Mouse (Mus musculus): Measurements from ENCODE around the gene Dner. TPM values are rescaled to one million over a fixed set of nuclear protein-coding genes. Genes with fewer than 3 reads are reported as not detected.

The Dner gene
- polyA plus RNA-seq, 1 experiment from 2014 or later = 28.5 TPM

- Histone ChIP-seq H3K4me3 (ENCODE audit: low read depth, low read length) (no peak overlapping the region), H3K9ac (ENCODE audit: low read length) (no peak overlapping the region), H3K27me3 (ENCODE audit: control insufficient read depth, insufficient read depth, low read length) (no peaks in the 10 kb centered on the region), H3K4me1 (replicated peaks; ENCODE audit: control insufficient read depth, insufficient read depth, low read length) (no peaks in the 10 kb centered on the region), H3K4me2 (ENCODE audit: low read depth, low read length, severe bottlenecking) (no peak overlapping the region), H3K27ac (ENCODE audit: low read depth, low read length) (no peak overlapping the region), H3K36me3 (ENCODE audit: control insufficient read depth, insufficient read depth, low read length) (no peaks in the 10 kb centered on the region), H3K9me3 (ENCODE audit: control insufficient read depth, low read length) (no peaks in the 10 kb centered on the region)
- DNase-seq (ENCODE audit: low spot score) (no peak), ATAC-seq (replicated peaks; ENCODE audit: low FRiP score) (no peak)
- WGBS = 81% methylated on average over 2 of the region's 2 CpGs
Measured at GRCm38 (mm10) chr1:84472260-84472659, 223.8 kb downstream of the Dner start.

GRCm38 (mm10) chr1:84470342-84470741 is 225.7 kb downstream of the Dner start:
- Histone ChIP-seq H3K4me1 (replicated peaks; ENCODE audit: control insufficient read depth, insufficient read depth, low read length) (no peaks in the 10 kb centered on the region), H3K4me3 (ENCODE audit: low read depth, low read length) (no peak overlapping the region), H3K9ac (ENCODE audit: low read length) (no peak overlapping the region), H3K27ac (ENCODE audit: low read depth, low read length) (no peak overlapping the region), H3K9me3 (ENCODE audit: control insufficient read depth, low read length) (no peaks in the 10 kb centered on the region), H3K36me3 (ENCODE audit: control insufficient read depth, insufficient read depth, low read length) (no peaks in the 10 kb centered on the region), H3K27me3 (ENCODE audit: control insufficient read depth, insufficient read depth, low read length) (no peaks in the 10 kb centered on the region), H3K4me2 (ENCODE audit: low read depth, low read length, severe bottlenecking) (no peak overlapping the region)
- peak; percentile 51 for DNase-seq (ENCODE audit: low spot score)
- 68% methylated on average over 4 of the region's 4 CpGs for WGBS
- ATAC-seq (replicated peaks; ENCODE audit: low FRiP score) = no peak

GRCm38 (mm10) chr1:84467664-84468063 is 228.4 kb downstream of the Dner start:
- no peak for DNase-seq (ENCODE audit: low spot score)
- ATAC-seq (replicated peaks; ENCODE audit: low FRiP score) = no peak
- H3K4me2 ChIP-seq (ENCODE audit: low read depth, low read length, severe bottlenecking) = no peak overlapping the region
- no peaks in the 10 kb centered on the region for H3K4me1 ChIP-seq (replicated peaks; ENCODE audit: control insufficient read depth, insufficient read depth, low read length)
- H3K27me3 ChIP-seq (ENCODE audit: control insufficient read depth, insufficient read depth, low read length) = no peaks in the 10 kb centered on the region
- no peaks in the 10 kb centered on the region for H3K9me3 ChIP-seq (ENCODE audit: control insufficient read depth, low read length)
- WGBS = 86% methylated on average over 3 of the region's 3 CpGs
- H3K4me3 ChIP-seq (ENCODE audit: low read depth, low read length) = no peak overlapping the region
- H3K36me3 ChIP-seq (ENCODE audit: control insufficient read depth, insufficient read depth, low read length) = no peaks in the 10 kb centered on the region
- no peak overlapping the region for H3K9ac ChIP-seq (ENCODE audit: low read length)
- no peak overlapping the region for H3K27ac ChIP-seq (ENCODE audit: low read depth, low read length)

- Histone ChIP-seq H3K36me3 (ENCODE audit: control insufficient read depth, insufficient read depth, low read length) (no peaks in the 10 kb centered on the region), H3K4me3 (ENCODE audit: low read depth, low read length) (no peak overlapping the region), H3K4me2 (ENCODE audit: low read depth, low read length, severe bottlenecking) (no peak overlapping the region), H3K4me1 (replicated peaks; ENCODE audit: control insufficient read depth, insufficient read depth, low read length) (no peaks in the 10 kb centered on the region), H3K9ac (ENCODE audit: low read length) (no peak overlapping the region), H3K27ac (ENCODE audit: low read depth, low read length) (no peak overlapping the region), H3K9me3 (ENCODE audit: control insufficient read depth, low read length) (no peaks in the 10 kb centered on the region), H3K27me3 (ENCODE audit: control insufficient read depth, insufficient read depth, low read length) (no peaks in the 10 kb centered on the region)
- DNase-seq (ENCODE audit: low spot score) (no peak), ATAC-seq (replicated peaks; ENCODE audit: low FRiP score) (no peak)
- 91% methylated on average over 3 of the region's 3 CpGs for WGBS
Measured at GRCm38 (mm10) chr1:84464761-84465160, 231.3 kb downstream of the Dner start.

- H3K27ac ChIP-seq (ENCODE audit: low read depth, low read length) = no peak overlapping the region
- H3K4me2 ChIP-seq (ENCODE audit: low read depth, low read length, severe bottlenecking) = no peak overlapping the region
- H3K9ac ChIP-seq (ENCODE audit: low read length) = no peak overlapping the region
- 93% methylated on average over 5 of the region's 5 CpGs for WGBS
- no peaks in the 10 kb centered on the region for H3K4me1 ChIP-seq (replicated peaks; ENCODE audit: control insufficient read depth, insufficient read depth, low read length)
- H3K27me3 ChIP-seq (ENCODE audit: control insufficient read depth, insufficient read depth, low read length) = no peaks in the 10 kb centered on the region
- no peaks in the 10 kb centered on the region for H3K9me3 ChIP-seq (ENCODE audit: control insufficient read depth, low read length)
- no peak for ATAC-seq (replicated peaks; ENCODE audit: low FRiP score)
- no peak for DNase-seq (ENCODE audit: low spot score)
- H3K4me3 ChIP-seq (ENCODE audit: low read depth, low read length) = no peak overlapping the region
- no peaks in the 10 kb centered on the region for H3K36me3 ChIP-seq (ENCODE audit: control insufficient read depth, insufficient read depth, low read length)
Measured at GRCm38 (mm10) chr1:84463976-84464662, 231.9 kb downstream of the Dner start.

GRCm38 (mm10) chr1:84449566-84450278 is 246.3 kb downstream of the Dner start:
- no peaks in the 10 kb centered on the region for H3K27me3 ChIP-seq (ENCODE audit: control insufficient read depth, insufficient read depth, low read length)
- no peak for DNase-seq (ENCODE audit: low spot score)
- H3K9me3 ChIP-seq (ENCODE audit: control insufficient read depth, low read length) = no peaks in the 10 kb centered on the region
- 84% methylated on average over 10 of the region's 10 CpGs for WGBS
- H3K4me3 ChIP-seq (ENCODE audit: low read depth, low read length) = no peak overlapping the region
- no peaks in the 10 kb centered on the region for H3K4me1 ChIP-seq (replicated peaks; ENCODE audit: control insufficient read depth, insufficient read depth, low read length)
- no peak overlapping the region for H3K27ac ChIP-seq (ENCODE audit: low read depth, low read length)
- H3K4me2 ChIP-seq (ENCODE audit: low read depth, low read length, severe bottlenecking) = no peak overlapping the region
- no peaks in the 10 kb centered on the region for H3K36me3 ChIP-seq (ENCODE audit: control insufficient read depth, insufficient read depth, low read length)
- ATAC-seq (replicated peaks; ENCODE audit: low FRiP score) = no peak
- H3K9ac ChIP-seq (ENCODE audit: low read length) = no peak overlapping the region

GRCm38 (mm10) chr1:84443640-84444039 is 252.4 kb downstream of the Dner start:
- Histone ChIP-seq H3K9ac (ENCODE audit: low read length) (no peak overlapping the region), H3K36me3 (ENCODE audit: control insufficient read depth, insufficient read depth, low read length) (no peaks in the 10 kb centered on the region), H3K27ac (ENCODE audit: low read depth, low read length) (no peak overlapping the region), H3K4me2 (ENCODE audit: low read depth, low read length, severe bottlenecking) (no peak overlapping the region), H3K27me3 (ENCODE audit: control insufficient read depth, insufficient read depth, low read length) (no peaks in the 10 kb centered on the region), H3K4me1 (replicated peaks; ENCODE audit: control insufficient read depth, insufficient read depth, low read length) (no peaks in the 10 kb centered on the region), H3K4me3 (ENCODE audit: low read depth, low read length) (no peak overlapping the region), H3K9me3 (ENCODE audit: control insufficient read depth, low read length) (no peaks in the 10 kb centered on the region)
- no peak for ATAC-seq (replicated peaks; ENCODE audit: low FRiP score)
- 72% methylated on average over 3 of the region's 3 CpGs for WGBS
- no peak for DNase-seq (ENCODE audit: low spot score)

GRCm38 (mm10) chr1:84443050-84443449 is 253.0 kb downstream of the Dner start:
- WGBS = 88% methylated on average over 5 of the region's 5 CpGs
- no peaks in the 10 kb centered on the region for H3K4me1 ChIP-seq (replicated peaks; ENCODE audit: control insufficient read depth, insufficient read depth, low read length)
- no peak for ATAC-seq (replicated peaks; ENCODE audit: low FRiP score)

GRCm38 (mm10) chr1:84441419-84441818 is 254.6 kb downstream of the Dner start:
- Histone ChIP-seq H3K9me3 (ENCODE audit: control insufficient read depth, low read length) (no peaks in the 10 kb centered on the region), H3K9ac (ENCODE audit: low read length) (no peak overlapping the region), H3K4me3 (ENCODE audit: low read depth, low read length) (no peak overlapping the region), H3K4me1 (replicated peaks; ENCODE audit: control insufficient read depth, insufficient read depth, low read length) (no peaks in the 10 kb centered on the region), H3K27ac (ENCODE audit: low read depth, low read length) (no peak overlapping the region), H3K4me2 (ENCODE audit: low read depth, low read length, severe bottlenecking) (no peak overlapping the region), H3K27me3 (ENCODE audit: control insufficient read depth, insufficient read depth, low read length) (no peaks in the 10 kb centered on the region), H3K36me3 (ENCODE audit: control insufficient read depth, insufficient read depth, low read length) (no peaks in the 10 kb centered on the region)
- DNase-seq (ENCODE audit: low spot score) (no peak), ATAC-seq (replicated peaks; ENCODE audit: low FRiP score) (no peak)
- 92% methylated on average over 3 of the region's 3 CpGs for WGBS

More at GRCm38 (mm10) chr1:84443050-84443449, 253.0 kb downstream of the Dner start:
- no peaks in the 10 kb centered on the region for H3K9me3 ChIP-seq (ENCODE audit: control insufficient read depth, low read length)
- no peak overlapping the region for H3K4me3 ChIP-seq (ENCODE audit: low read depth, low read length)
- no peak overlapping the region for H3K9ac ChIP-seq (ENCODE audit: low read length)
- no peaks in the 10 kb centered on the region for H3K27me3 ChIP-seq (ENCODE audit: control insufficient read depth, insufficient read depth, low read length)
- H3K4me2 ChIP-seq (ENCODE audit: low read depth, low read length, severe bottlenecking) = no peak overlapping the region
- no peaks in the 10 kb centered on the region for H3K36me3 ChIP-seq (ENCODE audit: control insufficient read depth, insufficient read depth, low read length)
- DNase-seq (ENCODE audit: low spot score) = no peak
- no peak overlapping the region for H3K27ac ChIP-seq (ENCODE audit: low read depth, low read length)

Data from forebrain, embryonic 11.5 days (tissue).